Mouse (Mus musculus): ENCODE measurements around the gene Efna1.

Efna1 gene

DNA sequence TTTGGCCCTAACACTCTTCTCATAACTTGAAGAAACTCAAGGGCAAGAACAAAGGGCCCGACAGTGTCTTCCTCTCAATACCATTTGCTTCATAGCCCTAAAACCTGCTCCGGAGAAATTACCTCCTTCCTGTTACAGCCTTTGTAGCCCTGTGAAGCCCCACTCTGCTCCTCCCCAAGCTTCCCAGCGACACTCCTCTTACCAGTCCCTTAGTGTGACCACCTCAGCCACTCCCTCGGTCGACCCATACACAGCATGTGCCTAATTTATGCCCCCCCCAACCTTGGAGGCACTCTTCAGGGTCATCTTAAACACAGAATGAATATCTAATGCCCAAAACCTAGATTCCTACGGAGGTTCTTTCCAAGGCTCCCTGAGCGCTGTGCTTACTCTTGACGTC is 2.3 kb downstream of the Efna1 start:
- DNase-seq (ENCODE audit: low spot score), result no peak

GRCm38 (mm10) chr3:89278107-89278506 is 2.8 kb downstream of the Efna1 start:
- DNase-seq (ENCODE audit: low spot score), result no peak

DNA sequence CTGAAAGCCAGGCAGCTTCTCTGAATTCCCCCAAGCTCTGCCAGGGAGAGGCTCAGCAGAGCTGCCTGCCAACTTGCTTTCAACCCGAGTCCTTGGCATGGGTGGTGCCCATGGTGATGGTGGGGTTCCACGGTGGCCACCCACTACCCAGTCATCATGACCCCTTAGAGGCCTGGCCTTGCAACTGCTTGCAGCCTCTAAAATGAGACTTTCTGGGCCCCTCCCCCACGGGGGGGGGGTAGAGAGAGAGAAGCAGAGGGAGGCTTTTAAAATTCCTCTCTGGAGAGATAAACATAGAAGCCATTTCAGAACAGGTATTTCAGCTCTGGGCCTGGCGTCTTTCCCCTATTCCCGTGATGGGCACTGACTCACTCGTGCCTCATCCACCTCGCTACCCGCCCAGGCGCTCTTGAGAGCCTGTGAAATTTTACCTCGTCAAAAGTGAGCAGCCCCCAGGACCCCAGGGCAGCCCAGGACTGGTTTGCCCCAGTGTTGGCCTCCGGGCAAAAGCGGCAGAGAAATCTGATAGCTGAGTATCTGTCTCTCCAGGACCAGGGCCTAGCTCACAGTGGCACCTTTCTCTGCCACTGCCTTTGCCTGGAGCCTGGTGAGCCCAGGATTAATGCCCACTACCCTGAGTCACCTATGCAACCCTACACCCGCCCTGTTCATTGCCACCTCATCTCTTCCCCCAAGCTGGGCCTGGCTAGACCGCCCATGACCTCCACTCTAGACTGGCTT is 3.5 kb downstream of the Efna1 start:
- no peak for DNase-seq (ENCODE audit: low spot score)

- DNase-seq (ENCODE audit: low spot score), result no peak
Measured at GRCm38 (mm10) chr3:89276061-89276460, 4.9 kb downstream of the Efna1 start.

- DNase-seq (ENCODE audit: low spot score), result no peak
Measured at GRCm38 (mm10) chr3:89271760-89272159, 9.2 kb downstream of the Efna1 start.

- DNase-seq (ENCODE audit: low spot score), result no peak
Measured at GRCm38 (mm10) chr3:89270891-89271290, 10.1 kb downstream of the Efna1 start.

DNA sequence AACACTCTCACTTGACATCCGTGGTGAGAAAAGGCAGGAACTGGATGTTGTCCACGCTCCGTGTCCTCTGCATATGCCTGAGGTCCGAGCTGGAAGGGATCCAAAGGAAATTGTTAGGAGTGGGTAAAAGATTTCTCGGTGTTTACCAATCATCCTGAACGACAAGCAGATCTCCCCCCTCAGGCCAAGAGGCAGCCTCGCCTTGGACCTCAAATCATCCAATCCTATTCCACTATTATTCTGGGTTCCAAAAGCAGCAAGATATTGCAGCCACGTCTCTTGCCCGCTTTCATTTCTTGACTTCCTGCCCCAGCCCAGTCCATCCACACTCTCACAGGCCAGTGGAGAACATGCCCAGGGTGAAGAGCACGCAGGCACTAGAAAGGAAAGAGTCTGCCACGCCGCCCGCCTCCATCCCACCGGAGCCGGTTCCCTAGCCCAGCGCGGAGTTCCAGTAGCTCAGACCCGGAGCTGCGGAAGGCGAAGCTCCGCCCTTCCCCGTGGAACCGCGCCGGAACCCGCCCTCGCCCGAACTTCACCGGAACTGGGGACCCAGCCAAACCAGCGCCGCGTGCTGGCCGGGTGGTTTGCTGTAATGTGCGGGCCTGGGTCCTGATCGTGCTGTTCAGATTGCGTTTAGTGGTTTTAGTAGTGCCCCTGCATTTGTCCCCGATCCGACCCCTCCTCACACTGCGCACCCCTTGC is 10.7 kb downstream of the Efna1 start, which contains the start of gene Slc50a1:
Gene Slc50a1 (minus strand): TSS at position 520 of the 705 bp plus-strand sequence.
- no peak for DNase-seq (ENCODE audit: low spot score)

DNA sequence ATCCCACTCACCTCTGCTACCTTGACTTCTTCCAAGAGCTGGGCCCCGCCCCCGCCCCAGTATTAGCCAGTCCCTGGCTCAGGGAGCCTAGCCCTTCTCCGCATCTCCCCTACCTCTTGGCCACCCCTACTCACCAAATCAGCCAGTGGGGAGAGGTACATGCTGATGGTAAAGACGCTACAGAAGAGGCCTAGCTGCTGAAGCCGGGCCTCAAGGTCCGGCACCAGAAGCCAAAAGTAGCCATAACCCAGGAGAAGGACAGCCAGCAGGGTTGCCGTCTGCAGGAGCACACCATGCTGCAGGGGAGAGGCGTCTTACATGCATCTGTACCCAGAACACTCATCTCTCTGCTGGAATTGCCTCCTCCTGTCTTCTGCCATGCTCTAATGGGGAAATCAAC is 12.0 kb downstream of the Efna1 start:
- no peak for DNase-seq (ENCODE audit: low spot score)

DNA sequence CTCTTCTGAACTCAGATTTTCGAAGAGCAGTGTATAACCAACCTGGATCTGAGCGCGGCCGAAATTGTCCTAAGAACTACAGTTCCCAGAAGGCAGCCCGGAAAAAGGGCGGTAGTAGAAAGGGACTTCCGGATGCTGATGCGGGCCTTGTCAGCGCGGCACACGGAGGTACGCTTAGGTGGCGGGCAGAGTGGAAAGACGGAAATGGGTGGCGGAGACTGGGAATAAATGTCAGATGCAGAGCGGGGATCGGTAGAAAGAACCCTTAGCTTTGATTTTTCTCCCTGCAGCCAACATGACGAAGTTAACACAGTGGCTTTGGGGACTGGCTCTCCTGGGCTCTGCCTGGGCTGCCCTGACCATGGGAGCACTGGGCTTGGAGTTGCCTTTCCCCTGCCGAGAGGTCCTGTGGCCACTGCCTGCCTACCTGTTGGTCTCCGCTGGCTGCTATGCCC is 14.5 kb downstream of the Efna1 start:
- peak; percentile 78 for DNase-seq (ENCODE audit: low spot score)

DNA sequence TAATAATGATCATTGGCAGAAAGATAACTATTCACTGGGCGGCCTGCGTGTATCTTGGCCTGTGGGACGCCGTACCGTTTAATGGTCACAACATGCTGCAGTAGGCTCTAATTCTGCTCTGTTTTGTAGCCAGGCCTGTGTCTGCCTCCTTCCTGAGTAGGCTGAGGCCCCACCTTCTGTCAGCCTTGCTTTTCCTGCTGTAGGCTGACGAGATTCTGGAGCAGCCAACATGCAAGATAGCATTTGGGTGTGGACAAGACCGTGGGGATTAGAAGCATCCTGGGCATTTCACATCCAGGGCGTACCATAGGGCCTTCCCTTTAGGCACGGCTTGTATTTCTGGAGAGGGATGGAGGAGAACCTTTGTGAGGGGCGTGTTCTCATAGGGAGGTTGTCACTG is 18.5 kb downstream of the Efna1 start:
- no peak for DNase-seq (ENCODE audit: low spot score)

- no peak for DNase-seq (ENCODE audit: low spot score)
Measured at GRCm38 (mm10) chr3:89260211-89260610, 20.7 kb downstream of the Efna1 start.

DNA sequence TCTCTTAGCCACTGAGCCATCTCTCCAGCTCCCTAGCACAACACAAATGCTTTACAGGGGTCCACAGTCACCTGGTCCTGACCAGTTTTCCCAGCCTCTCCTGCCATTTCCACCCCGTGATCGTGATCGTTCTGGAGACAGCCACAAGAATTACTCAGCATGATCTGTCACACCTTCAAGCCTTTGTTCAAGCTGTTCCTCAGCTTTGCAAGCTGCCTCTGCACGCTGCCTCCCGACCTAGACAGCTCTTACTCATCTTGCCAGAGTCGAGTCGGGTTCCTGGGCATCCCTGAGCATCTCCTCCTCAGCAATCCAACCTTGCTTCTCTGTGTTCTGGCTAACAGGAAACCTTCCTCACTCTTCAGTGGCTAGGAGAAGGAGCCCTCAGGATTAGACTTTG is 21.9 kb downstream of the Efna1 start, which contains the start of gene Dpm3:
Gene Dpm3 (plus strand): TSS at position 283 of the 400 bp plus-strand sequence.
- no peak for DNase-seq (ENCODE audit: low spot score)

GRCm38 (mm10) chr3:89256177-89256576 is 24.8 kb downstream of the Efna1 start:
- no peak for DNase-seq (ENCODE audit: low spot score)

DNA sequence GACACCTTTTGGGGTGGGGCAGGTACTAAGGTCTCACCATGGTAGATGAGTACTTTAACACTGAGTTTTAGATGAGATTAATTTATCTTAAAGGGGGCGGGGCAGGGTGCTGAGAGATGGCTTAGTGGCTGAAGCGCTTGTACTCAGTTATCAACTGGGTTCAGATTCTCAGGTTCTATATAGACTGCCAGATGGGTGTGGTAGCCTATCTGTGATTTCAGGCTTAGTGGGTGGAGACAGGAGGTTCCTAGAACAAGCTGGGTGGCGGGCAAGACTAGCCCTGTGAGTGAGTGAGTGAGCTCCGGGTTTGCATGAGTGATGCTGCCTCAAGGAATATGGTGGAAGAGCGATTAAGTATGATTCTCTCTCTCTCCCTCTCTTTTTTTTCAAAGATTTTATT is 25.9 kb downstream of the Efna1 start:
- peak; percentile 35 for DNase-seq (ENCODE audit: low spot score)

- no peak for DNase-seq (ENCODE audit: low spot score)
Measured at GRCm38 (mm10) chr3:89251365-89251895, 29.5 kb downstream of the Efna1 start.

GRCm38 (mm10) chr3:89250435-89251040 is 30.4 kb downstream of the Efna1 start:
- DNase-seq (ENCODE audit: low spot score), result peak; percentile 59

GRCm38 (mm10) chr3:89247466-89247865 is 33.5 kb downstream of the Efna1 start:
- DNase-seq (ENCODE audit: low spot score), result no peak

DNA sequence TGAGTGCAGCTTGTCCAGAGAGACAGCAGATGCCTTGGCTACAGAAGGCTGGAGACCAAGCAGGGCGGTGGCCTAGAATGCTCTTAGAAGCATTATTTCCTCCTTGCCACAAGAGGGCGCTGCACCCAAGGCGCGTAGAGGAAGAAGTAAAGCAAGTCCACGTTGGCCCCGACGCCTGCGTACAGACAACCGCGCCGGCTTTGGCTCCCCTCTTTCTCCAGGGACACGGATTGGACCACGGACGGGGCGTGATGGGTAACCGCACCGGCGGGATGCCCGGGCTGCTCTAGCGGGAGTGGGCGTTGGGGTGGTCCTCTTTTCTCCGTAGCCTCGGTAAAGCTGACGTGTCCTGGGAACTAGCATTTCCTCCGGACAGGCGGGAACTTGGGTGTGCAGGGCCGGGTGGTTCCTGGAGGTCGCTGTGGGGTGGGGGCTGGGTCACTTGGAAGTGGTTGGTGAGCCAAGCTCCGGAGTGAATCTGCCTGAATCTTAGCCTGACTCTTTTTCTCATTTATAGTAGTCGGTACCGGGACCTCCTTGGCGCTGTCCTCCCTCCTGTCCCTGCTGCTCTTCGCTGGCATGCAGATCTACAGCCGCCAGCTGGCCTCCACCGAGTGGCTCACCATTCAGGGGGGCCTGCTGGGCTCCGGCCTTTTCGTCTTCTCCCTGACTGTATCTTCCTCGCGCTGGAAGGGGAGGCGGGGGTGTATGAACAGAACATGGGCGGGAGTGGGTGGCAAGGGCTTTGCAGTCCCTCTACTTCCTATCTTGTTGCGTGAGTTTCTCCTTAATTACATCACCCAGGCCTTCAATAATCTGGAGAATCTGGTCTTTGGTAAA is 34.5 kb downstream of the Efna1 start, which contains the start of gene Trim46:
Gene Trim46 (minus strand): TSS at position 49 of the 840 bp plus-strand sequence.
- DNase-seq (ENCODE audit: low spot score), result peak; percentile 88

GRCm38 (mm10) chr3:89245688-89246171 is 35.2 kb downstream of the Efna1 start, which contains the start of gene Krtcap2:
TSS of gene Krtcap2 (plus strand) at chr3:89245966.
- DNase-seq (ENCODE audit: low spot score), result peak; percentile 35

GRCm38 (mm10) chr3:89244982-89245687 is 35.8 kb downstream of the Efna1 start:
- DNase-seq (ENCODE audit: low spot score), result no peak
